Mouse (Mus musculus) midbrain, embryonic 14.5 days (tissue): ENCODE data around the gene Cyp2j13. TPM values are rescaled to one million over a fixed set of nuclear protein-coding genes. Genes with fewer than 3 reads are reported as not detected.
"Not testable (repeated sequence)": the region's sequence is repeated elsewhere in the genome, so short reads cannot be mapped to it uniquely, and the experiment has no call there.

ENCODE experiments used
- ATAC-seq: fragments of 200-750 bp; cut with Nextera tagmentation; 2 replicates; pipeline ENCODE4 v1.8.0; 2017; ENCODE audit warnings: moderate number of reproducible peaks, moderate library complexity; ENCODE audit not compliant: low FRiP score, low TSS enrichment
- DNase-seq: peaks from one replicate; pipeline ENCODE4 v3.0.0-alpha.2; 2015
- H3K27ac ChIP-seq: fragments of 300-500 bp; sonication (generic); replicated peaks from 2 replicates; pipeline ENCODE4 v1.5.1; 2014; ENCODE audit warnings: mild to moderate bottlenecking, low read depth, low read length, moderate library complexity
- H3K27me3 ChIP-seq: fragments of 300-500 bp; sonication (generic); 2 replicates; pipeline ENCODE4 v1.6.1; 2014; ENCODE audit warnings: low read length, control low read depth, mixed read lengths; ENCODE audit not compliant: control insufficient read depth, insufficient read depth
- H3K36me3 ChIP-seq: fragments of 300-500 bp; sonication (generic); 2 replicates; pipeline ENCODE4 v1.6.1; 2014; ENCODE audit warnings: low read length, control low read depth; ENCODE audit not compliant: control insufficient read depth, insufficient read depth
- H3K4me1 ChIP-seq: fragments of 300-500 bp; sonication (generic); 2 replicates; pipeline ENCODE4 v1.6.1; 2014; ENCODE audit warnings: mild to moderate bottlenecking, antibody characterized with exemption, low read length, control low read depth; ENCODE audit not compliant: control insufficient read depth, insufficient read depth
- H3K4me2 ChIP-seq: fragments of 300-500 bp; sonication (generic); 2 replicates; pipeline ENCODE4 v1.6.1; 2014; ENCODE audit warnings: mild to moderate bottlenecking, low read length, moderate library complexity
- H3K4me3 ChIP-seq: fragments of 300-500 bp; sonication (generic); replicated peaks from 2 replicates; pipeline ENCODE4 v1.5.1; 2014; ENCODE audit warnings: low read depth, low read length
- H3K9ac ChIP-seq: fragments of 300-500 bp; sonication (generic); replicated peaks from 2 replicates; pipeline ENCODE4 v1.6.1; 2014; ENCODE audit warnings: mild to moderate bottlenecking, low read length, moderate library complexity
- H3K9me3 ChIP-seq: fragments of 300-500 bp; sonication (generic); 2 replicates; pipeline ENCODE4 v1.6.1; 2016; ENCODE audit warnings: low read length, control low read depth, mixed read lengths; ENCODE audit not compliant: control insufficient read depth
- WGBS: fragments of 180-500 bp; shearing (Covaris S2); extraction: QIAGEN DNeasy Blood & Tissue Kit; methylation state at CpG from one replicate; pipeline ENCODE4 v1.1.7; 2014; 5-methylcytosine and 5-hydroxymethylcytosine counted together
- polyA plus RNA-seq: library from polyadenylated mRNA; unstranded; fragments of >200 nt; fragmentation: Nextera tagmentation; extraction: Ambion mirVana; gene quantifications from 2 replicates; pipeline ENCODE4 v1.2.1, GENCODE M21; 2014

Cyp2j13 gene
- polyA plus RNA-seq, 1 experiment from 2014 or later = not detected

- Histone ChIP-seq H3K4me1 (no peaks in the 10 kb centered on the region), H3K4me2 (no peak overlapping the region), H3K36me3 (peaks cover 34% of the 10 kb centered on the region), H3K27ac (no peak overlapping the region), H3K4me3 (no peak overlapping the region), H3K9me3 (no peaks in the 10 kb centered on the region), H3K9ac (no peak overlapping the region), H3K27me3 (no peaks in the 10 kb centered on the region)
- ATAC-seq (no peak), DNase-seq (no peak)
- 98% methylated on average over 1 of the region's 1 CpGs for WGBS
These were observed 60.5 kb downstream of the Cyp2j13 start for GRCm38 (mm10) chr4:96016875-96017274.

GRCm38 (mm10) chr4:95982221-95982620 is 95.1 kb downstream of the Cyp2j13 start:
- WGBS = 96% methylated on average over 17 of the region's 17 CpGs
- not testable (repeated sequence) for H3K4me3 ChIP-seq, H3K27me3 ChIP-seq, H3K9ac ChIP-seq, ATAC-seq, H3K4me1 ChIP-seq, DNase-seq, H3K27ac ChIP-seq, H3K36me3 ChIP-seq, H3K4me2 ChIP-seq, H3K9me3 ChIP-seq

Other genes starting within 250 kb of the Cyp2j13 start
- 83.5 and 94.3 TPM in 2 replicates for gene Hook1, start 110.3 kb downstream of the Cyp2j13 start, polyA plus RNA-seq
- not detected in 2 replicates for gene Cyp2j12, start 63.6 kb upstream of the Cyp2j13 start, polyA plus RNA-seq
- not detected in 2 replicates for gene Cyp2j7, start 159.1 kb upstream of the Cyp2j13 start, polyA plus RNA-seq